Mouse (Mus musculus): Measurements from ENCODE around the gene Ogdhl. TPM values are rescaled to one million over a fixed set of nuclear protein-coding genes. Genes with fewer than 3 reads are reported as not detected.

Gene Ogdhl
- polyA plus RNA-seq (2014; fragmentation: Illumina TruSeq; extraction: RNeasy Lipid Tissue Mini Kit (QIAGEN cat#74804); ENCODE audit: low read depth, low replicate concordance): 2.7 TPM

GRCm38 (mm10) chr14:32321732-32322685 is at the start of gene Ogdhl:
TSS of gene Ogdhl (plus strand) at chr14:32322019.

GRCm38 (mm10) chr14:32388196-32388595 is 66.4 kb downstream of the Ogdhl start, which contains the start of gene 1700024G13Rik:
TSS of gene 1700024G13Rik (minus strand) at chr14:32388391.

Other genes starting within 250 kb of the Ogdhl start
- 48.7 TPM for gene Oxnad1, start 236.6 kb upstream of the Ogdhl start, polyA plus RNA-seq (2014; fragmentation: Illumina TruSeq; extraction: RNeasy Lipid Tissue Mini Kit (QIAGEN cat#74804); ENCODE audit: low read depth, low replicate concordance)
- gene Dph3, start 236.3 kb upstream of the Ogdhl start, polyA plus RNA-seq (2014; fragmentation: Illumina TruSeq; extraction: RNeasy Lipid Tissue Mini Kit (QIAGEN cat#74804); ENCODE audit: low read depth, low replicate concordance): 94.1 TPM
- gene Msmb, start 180.0 kb upstream of the Ogdhl start, polyA plus RNA-seq (2014; fragmentation: Illumina TruSeq; extraction: RNeasy Lipid Tissue Mini Kit (QIAGEN cat#74804); ENCODE audit: low read depth, low replicate concordance): not detected
- gene Ncoa4, start 162.2 kb upstream of the Ogdhl start, polyA plus RNA-seq (2014; fragmentation: Illumina TruSeq; extraction: RNeasy Lipid Tissue Mini Kit (QIAGEN cat#74804); ENCODE audit: low read depth, low replicate concordance): 391 TPM
- 131 TPM for gene Timm23, start 120.1 kb upstream of the Ogdhl start, polyA plus RNA-seq (2014; fragmentation: Illumina TruSeq; extraction: RNeasy Lipid Tissue Mini Kit (QIAGEN cat#74804); ENCODE audit: low read depth, low replicate concordance)
- gene Parg, start 120.1 kb upstream of the Ogdhl start, polyA plus RNA-seq (2014; fragmentation: Illumina TruSeq; extraction: RNeasy Lipid Tissue Mini Kit (QIAGEN cat#74804); ENCODE audit: low read depth, low replicate concordance): 41.9 TPM
- 44.3 TPM for gene 1700024G13Rik, start 66.4 kb downstream of the Ogdhl start, polyA plus RNA-seq (2014; fragmentation: Illumina TruSeq; extraction: RNeasy Lipid Tissue Mini Kit (QIAGEN cat#74804); ENCODE audit: low read depth, low replicate concordance)
- gene Slc18a3, start 142.8 kb downstream of the Ogdhl start, polyA plus RNA-seq (2014; fragmentation: Illumina TruSeq; extraction: RNeasy Lipid Tissue Mini Kit (QIAGEN cat#74804); ENCODE audit: low read depth, low replicate concordance): not detected
- not detected for gene Chat, start 144.0 kb downstream of the Ogdhl start, polyA plus RNA-seq (2014; fragmentation: Illumina TruSeq; extraction: RNeasy Lipid Tissue Mini Kit (QIAGEN cat#74804); ENCODE audit: low read depth, low replicate concordance)
- 16.2 TPM for gene Ercc6, start 191.5 kb downstream of the Ogdhl start, polyA plus RNA-seq (2014; fragmentation: Illumina TruSeq; extraction: RNeasy Lipid Tissue Mini Kit (QIAGEN cat#74804); ENCODE audit: low read depth, low replicate concordance)